Mouse (Mus musculus) spleen, adult 2 months (tissue): Measurements from ENCODE around the gene Chpf2.

Experiments
- CTCF ChIP-seq: fragments of 200-500 bp; IDR thresholded peaks from 2 replicates; pipeline ENCODE4 v1.5.1; 2011; ENCODE audit warnings: mild to moderate bottlenecking, inconsistent platforms; ENCODE audit not compliant: insufficient read depth, insufficient read length, insufficient replicate concordance; ENCODE audit errors: extremely low read depth
- POLR2A ChIP-seq: fragments of 200-500 bp; IDR thresholded peaks from 2 replicates; pipeline ENCODE4 v1.6.1; 2011; ENCODE audit warnings: low read depth, low read length, inconsistent platforms

GRCm38 (mm10) chr5:24611366-24612301, 25.1 kb downstream of the Chpf2 start:
- no peak for TF ChIP-seq CTCF
- TF ChIP-seq POLR2A, result no peak
